Mouse (Mus musculus): Measurements from ENCODE around the gene Ptpdc1.
A peak's percentile ranks its signal among the peaks of the same experiment; 100 is the strongest.

Gene Ptpdc1

DNA sequence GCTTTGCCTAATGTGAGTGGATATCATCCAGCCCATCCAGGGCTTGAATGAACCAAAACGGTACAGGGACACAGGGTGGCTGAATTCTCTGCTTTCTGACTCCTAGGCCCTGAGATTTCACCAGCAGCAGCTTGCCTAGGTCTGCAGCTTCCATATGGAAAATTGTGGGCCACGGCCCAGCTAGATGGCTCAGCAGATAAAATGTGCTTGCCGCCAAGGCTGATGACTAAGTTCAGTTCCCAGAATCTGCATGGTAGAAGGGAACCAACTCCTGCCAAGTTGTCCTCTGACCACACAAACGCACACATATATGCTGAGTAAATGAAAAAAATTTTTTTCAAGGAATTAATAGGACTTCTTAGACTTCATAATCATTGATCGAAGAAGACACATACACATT is 77.2 kb downstream of the Ptpdc1 start:
- DNase-seq (ENCODE audit: low read depth, low spot score) = no peak

DNA sequence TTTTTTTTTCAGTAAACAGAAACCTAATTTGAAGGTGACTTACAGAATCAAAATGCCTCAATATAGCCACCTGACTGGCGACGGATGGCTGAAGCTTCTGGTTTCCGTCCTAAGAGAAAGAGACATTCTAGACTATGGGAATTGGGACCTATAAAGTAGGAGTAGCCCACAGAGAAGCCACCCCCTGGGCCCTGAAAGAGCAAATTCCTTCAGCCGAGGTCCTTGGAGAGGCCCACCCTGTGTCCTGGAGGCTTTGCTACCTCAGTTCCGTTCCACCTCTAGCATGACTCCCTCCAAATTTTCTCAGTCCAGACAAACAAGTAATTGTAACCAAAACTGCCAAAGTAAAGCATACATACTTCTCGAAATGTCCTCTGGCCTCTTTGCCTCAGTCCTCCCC is 77.8 kb downstream of the Ptpdc1 start:
- no peak for DNase-seq (ENCODE audit: low read depth, low spot score)

DNA sequence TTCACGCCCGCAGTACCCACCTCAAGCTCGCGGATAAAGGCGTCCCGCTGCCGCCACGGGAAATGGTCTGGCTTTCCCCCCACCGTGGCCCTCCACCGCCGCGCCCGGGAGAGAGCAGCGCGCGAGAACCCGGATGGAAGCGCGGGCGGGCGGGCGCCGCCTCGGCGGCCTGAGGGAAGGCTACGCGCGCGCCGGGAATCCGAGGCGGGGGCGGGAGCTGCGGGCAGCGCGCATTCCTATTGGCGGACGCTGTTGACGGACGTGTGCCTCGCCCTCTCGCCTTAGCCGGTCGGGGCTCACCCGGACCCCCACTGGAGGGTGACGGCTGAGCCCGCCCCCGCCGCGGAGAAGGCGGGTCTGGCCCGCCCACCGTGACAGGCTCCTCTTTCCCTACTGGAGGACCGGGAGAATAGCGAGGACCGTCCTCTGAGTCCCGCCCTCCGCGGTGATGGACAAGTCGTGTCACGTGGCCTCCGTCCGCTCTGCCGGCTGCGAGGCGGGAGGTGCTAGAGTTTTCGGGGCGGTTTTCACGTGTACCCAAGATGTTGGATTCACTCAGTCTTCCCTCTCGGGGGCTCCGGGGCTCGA is 79.0 kb downstream of the Ptpdc1 start:
- DNase-seq (ENCODE audit: low read depth, low spot score) = peak; percentile 99

DNA sequence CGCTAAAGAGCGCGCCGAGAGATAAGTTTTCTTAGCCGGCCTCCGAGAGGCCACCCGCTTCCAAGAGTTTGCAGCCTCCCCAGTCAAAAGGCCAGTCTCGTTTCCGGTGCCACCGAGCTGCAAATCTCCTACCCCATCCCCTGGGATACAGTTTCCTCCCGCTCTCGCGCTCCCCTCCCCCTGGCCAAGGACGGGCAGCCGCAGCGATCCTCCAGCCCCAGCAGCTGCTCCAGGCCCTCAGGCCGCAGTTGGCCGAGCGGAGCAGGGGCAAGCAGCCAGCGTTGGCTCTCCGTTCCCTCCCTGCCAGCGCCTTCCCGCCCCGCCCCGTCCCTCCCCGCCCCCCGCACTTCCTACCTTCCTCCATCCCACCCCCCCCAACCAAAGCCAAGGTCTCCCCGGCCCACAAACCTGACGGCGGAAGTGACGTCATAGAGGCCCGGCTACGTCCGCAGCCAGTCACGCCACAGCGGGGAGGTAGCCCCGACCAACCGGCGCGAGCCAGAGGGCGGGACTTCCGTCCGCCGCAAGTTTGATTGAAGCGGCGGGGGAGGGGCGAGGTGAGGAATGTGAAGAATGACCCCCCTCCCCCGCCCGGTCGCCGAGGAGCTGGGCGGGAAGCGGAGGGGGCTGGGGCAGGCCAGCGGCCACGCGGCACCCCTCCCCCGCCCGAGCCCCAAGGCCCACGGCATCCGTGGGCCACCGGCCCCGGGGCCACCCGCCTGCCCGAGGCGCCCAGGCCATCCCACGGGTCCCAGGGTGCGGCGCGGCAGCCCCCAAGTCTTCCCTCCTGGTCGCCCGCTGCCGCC is 79.8 kb downstream of the Ptpdc1 start:
- DNase-seq (ENCODE audit: low read depth, low spot score) = peak; percentile 100

DNA sequence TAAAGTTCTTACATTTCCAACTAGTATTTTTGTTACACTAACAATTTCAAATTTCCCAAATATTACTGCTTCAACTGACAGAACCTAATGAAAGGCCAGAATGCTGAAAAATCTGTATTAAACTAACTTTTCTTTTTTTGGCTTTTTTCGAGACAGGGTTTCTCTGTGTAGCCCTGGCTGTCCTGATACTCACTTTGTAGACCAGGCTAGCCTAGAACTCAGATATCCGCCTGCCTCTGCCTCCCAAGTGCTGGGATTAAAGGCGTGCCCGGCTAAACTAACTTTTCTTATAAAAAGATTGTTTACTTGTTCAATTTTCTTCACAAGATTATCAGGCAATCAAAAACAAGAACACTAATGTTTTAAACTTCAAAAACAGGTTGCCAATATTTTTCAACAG is 80.6 kb downstream of the Ptpdc1 start:
- DNase-seq (ENCODE audit: low read depth, low spot score) = no peak

DNA sequence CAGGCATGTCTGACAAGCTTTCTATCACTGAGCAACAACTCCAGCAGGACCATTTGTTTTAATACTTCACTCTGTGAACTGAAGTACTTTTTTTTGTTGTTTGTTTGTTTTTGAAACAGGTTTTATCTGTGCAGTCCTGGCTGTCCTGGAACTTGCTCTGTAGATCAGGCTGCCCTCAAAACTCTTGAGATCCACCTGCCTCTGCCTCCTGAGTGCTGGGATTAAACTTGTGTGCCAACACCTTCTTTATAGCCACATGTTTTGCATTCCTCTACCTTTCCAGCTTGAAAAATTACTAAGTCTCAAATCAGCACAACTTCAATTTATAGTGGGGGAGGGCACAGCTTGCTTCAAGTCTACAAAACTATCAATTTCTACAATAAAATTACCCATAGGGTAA is 81.1 kb downstream of the Ptpdc1 start:
- DNase-seq (ENCODE audit: low read depth, low spot score) = no peak

- no peak for DNase-seq (ENCODE audit: low read depth, low spot score)
Measured at GRCm38 (mm10) chr13:48540488-48540887, 85.0 kb downstream of the Ptpdc1 start.

DNA sequence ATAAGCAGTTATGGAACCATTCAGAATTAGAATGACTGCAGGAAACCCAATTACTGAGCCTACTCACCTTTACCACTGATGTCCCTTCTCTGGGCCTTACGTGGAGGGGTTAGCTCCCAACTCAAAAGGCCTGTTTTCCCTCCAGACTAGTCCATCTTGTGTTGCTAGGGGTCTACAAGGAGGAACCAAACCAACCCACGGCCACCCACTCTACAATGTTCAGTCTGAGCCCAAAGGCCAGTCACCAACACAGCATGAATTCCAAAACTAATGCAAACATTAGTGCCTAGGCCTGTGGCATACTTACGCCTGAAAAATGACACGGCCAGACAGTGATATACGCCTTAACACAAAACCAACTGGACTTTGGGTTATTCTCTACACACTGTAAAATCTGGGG is 92.0 kb downstream of the Ptpdc1 start:
- no peak for DNase-seq (ENCODE audit: low read depth, low spot score)

GRCm38 (mm10) chr13:48531448-48531847 is 94.0 kb downstream of the Ptpdc1 start:
- DNase-seq (ENCODE audit: low read depth, low spot score) = no peak

DNA sequence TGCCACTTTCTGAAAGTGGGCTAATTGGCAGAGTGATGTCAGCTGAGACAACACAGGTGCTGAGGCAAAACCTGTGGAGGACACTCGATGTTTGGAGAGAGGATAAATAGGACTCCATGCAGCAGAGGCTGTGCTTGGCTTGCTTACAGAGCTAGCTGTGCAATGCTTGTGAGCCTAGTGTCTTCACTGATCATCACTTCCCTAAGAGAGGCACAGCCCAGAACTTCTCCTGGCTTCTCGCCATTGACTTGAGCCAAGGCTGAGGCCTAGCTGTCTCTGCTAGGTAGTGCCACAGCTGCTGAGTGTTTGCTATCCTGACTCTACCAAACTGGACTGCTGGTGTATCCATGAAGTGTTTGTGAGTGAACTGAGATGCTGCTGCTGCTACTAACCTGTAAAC is 94.8 kb downstream of the Ptpdc1 start:
- no peak for DNase-seq (ENCODE audit: low read depth, low spot score)

- DNase-seq (ENCODE audit: low read depth, low spot score) = no peak
Measured at GRCm38 (mm10) chr13:48529028-48529427, 96.4 kb downstream of the Ptpdc1 start.

GRCm38 (mm10) chr13:48528123-48528871 is 97.2 kb downstream of the Ptpdc1 start:
- peak; percentile 88 for DNase-seq (ENCODE audit: low read depth, low spot score)
